ENCODE assay signal across 21 mouse cellular contexts in the genomic region with DNA sequence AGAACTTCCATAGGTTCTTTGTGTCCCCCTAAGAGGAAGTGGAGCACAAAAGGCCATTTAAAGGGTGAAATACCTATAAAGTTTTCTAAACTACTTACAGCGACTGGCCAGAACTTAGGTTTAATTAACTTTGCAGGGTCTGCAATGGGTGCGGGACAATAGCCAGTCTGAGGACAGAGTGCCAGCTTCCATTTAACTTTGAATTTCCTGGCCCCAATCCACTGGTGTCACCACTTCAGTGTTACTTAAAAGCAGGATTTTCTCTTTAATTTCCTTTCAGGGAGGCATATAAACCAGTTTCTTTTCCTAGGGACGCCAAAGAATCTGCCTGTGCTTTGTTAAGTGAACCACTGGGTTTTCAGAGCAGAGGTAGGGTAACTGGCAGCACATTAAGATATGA. TPM values are rescaled to one million over a fixed set of nuclear protein-coding genes. Genes with fewer than 3 reads are reported as not detected.
DNase-seq lines count a peak whose midpoint lies in the region; ATAC-seq and TF ChIP-seq lines count a peak whose summit lies in the region.
"Had no signal": no experiment of that assay in that cellular context is flagged by ENCODE, and none has a peak within 500 bp of the region (broad histone marks: within the 10 kb centered on the region; RNA-seq: fewer than 3 reads in every experiment).

No protein-coding gene starts in this region.

- H3K9me3 ChIP-seq in forebrain, embryonic 14.5 days (replicated peaks; ENCODE audit: control insufficient read depth, low read length), result no peaks in the 10 kb centered on the region
- no peaks in the 10 kb centered on the region for H3K9me3 ChIP-seq in forebrain, postnatal 0 days (ENCODE audit: low read length)
- H3K9me3 ChIP-seq in midbrain, embryonic 14.5 days (ENCODE audit: control insufficient read depth, low read length), result no peaks in the 10 kb centered on the region
- H3K9me3 ChIP-seq in midbrain, embryonic 15.5 days, result no peaks in the 10 kb centered on the region

- H3K4me2 ChIP-seq in forebrain, embryonic 14.5 days (ENCODE audit: low read length), result no peak overlapping the region
- H3K4me2 ChIP-seq in forebrain, postnatal 0 days (ENCODE audit: low read depth), result no peak overlapping the region
- H3K4me2 ChIP-seq in midbrain, embryonic 14.5 days (ENCODE audit: low read length), result no peak overlapping the region
- no peak overlapping the region for H3K4me2 ChIP-seq in midbrain, embryonic 15.5 days
- H3K4me2 ChIP-seq: liver, embryonic 11.5 days had no signal

- no peak overlapping the region for H3K27ac ChIP-seq in forebrain, embryonic 14.5 days (ENCODE audit: low read depth, low read length)
- no peak overlapping the region for H3K27ac ChIP-seq in forebrain, postnatal 0 days (ENCODE audit: low read depth, low read length)
- H3K27ac ChIP-seq in midbrain, embryonic 14.5 days (replicated peaks; ENCODE audit: low read depth, low read length), result no peak overlapping the region
- H3K27ac ChIP-seq in midbrain, embryonic 15.5 days, result no peak overlapping the region
- H3K27ac ChIP-seq: macrophage had no signal

- 0 out of 2 replicates have a peak, but pooled peaks have one; percentile 37 for ATAC-seq in forebrain, embryonic 14.5 days
- ATAC-seq in forebrain, postnatal 0 days, result no peak
- ATAC-seq in midbrain, embryonic 14.5 days (ENCODE audit: low FRiP score, low TSS enrichment), result no peak
- no peak for ATAC-seq in midbrain, embryonic 15.5 days (replicated peaks)
- ATAC-seq in monocyte, adult 5-6 weeks (replicated peaks; ENCODE audit: insufficient number of reproducible peaks, low FRiP score, low TSS enrichment, poor library complexity, severe bottlenecking), result no peak
- ATAC-seq: activated CD4-positive, CD25-positive, alpha-beta regulatory T cell, adult 4 months; intestine, postnatal 0 days; liver, postnatal 0 days; lung, postnatal 0 days had no signal

- peak; percentile 5 for DNase-seq in adrenal gland, postnatal 10 days
- no peak for DNase-seq in adrenal gland, adult 2 months
- DNase-seq in forebrain, embryonic 14.5 days (ENCODE audit: low spot score), result peak; percentile 62
- DNase-seq in forebrain, postnatal 0 days, result no peak
- DNase-seq in midbrain, embryonic 14.5 days, result peak; percentile 32
- DNase-seq in c-Kit-positive CD71-positive TER-119-positive erythroid progenitor cells, embryonic 14.5 days (ENCODE audit: low spot score), result no peak
- DNase-seq: adrenal gland, postnatal 25 days; cerebellum, adult 11 months; cerebellum, postnatal 14 days; heart, postnatal 4 days; kidney, postnatal 36 days; liver, postnatal 0 days; thymus, postnatal 14 days had no signal

- no peaks in the 10 kb centered on the region for H3K36me3 ChIP-seq in forebrain, embryonic 14.5 days (ENCODE audit: control insufficient read depth, insufficient read depth, low read length)
- no peaks in the 10 kb centered on the region for H3K36me3 ChIP-seq in forebrain, postnatal 0 days (ENCODE audit: insufficient read depth)
- no peaks in the 10 kb centered on the region for H3K36me3 ChIP-seq in midbrain, embryonic 14.5 days (ENCODE audit: control insufficient read depth, insufficient read depth, low read length)
- H3K36me3 ChIP-seq in midbrain, embryonic 15.5 days (replicated peaks), result no peaks in the 10 kb centered on the region

- H3K9ac ChIP-seq in forebrain, embryonic 14.5 days (ENCODE audit: low read length), result no peak overlapping the region
- H3K9ac ChIP-seq in forebrain, postnatal 0 days, result no peak overlapping the region
- no peak overlapping the region for H3K9ac ChIP-seq in midbrain, embryonic 14.5 days (replicated peaks; ENCODE audit: low read length)
- no peak overlapping the region for H3K9ac ChIP-seq in midbrain, embryonic 15.5 days
- H3K9ac ChIP-seq: liver, postnatal 0 days had no signal

- H3K4me3 ChIP-seq in forebrain, embryonic 14.5 days (ENCODE audit: low read depth, low read length), result no peak overlapping the region
- H3K4me3 ChIP-seq in forebrain, postnatal 0 days (ENCODE audit: low read depth, low read length), result no peak overlapping the region
- no peak overlapping the region for H3K4me3 ChIP-seq in midbrain, embryonic 14.5 days (replicated peaks; ENCODE audit: low read depth, low read length)
- no peak overlapping the region for H3K4me3 ChIP-seq in midbrain, embryonic 15.5 days
- H3K4me3 ChIP-seq: myocyte had no signal

- no peaks in the 10 kb centered on the region for H3K27me3 ChIP-seq in forebrain, embryonic 14.5 days (replicated peaks; ENCODE audit: control insufficient read depth, insufficient read depth, low read length)
- no peaks in the 10 kb centered on the region for H3K27me3 ChIP-seq in forebrain, postnatal 0 days (ENCODE audit: insufficient read depth, low read length)
- no peaks in the 10 kb centered on the region for H3K27me3 ChIP-seq in midbrain, embryonic 14.5 days (ENCODE audit: control insufficient read depth, insufficient read depth, low read length)
- H3K27me3 ChIP-seq in midbrain, embryonic 15.5 days (replicated peaks), result no peaks in the 10 kb centered on the region

- peaks cover 12% of the 10 kb centered on the region for H3K4me1 ChIP-seq in forebrain, embryonic 14.5 days (ENCODE audit: control insufficient read depth, insufficient read depth, low read length)
- no peaks in the 10 kb centered on the region for H3K4me1 ChIP-seq in forebrain, postnatal 0 days (ENCODE audit: insufficient read depth)
- peaks cover 5% of the 10 kb centered on the region; the same call in 1 of the 2 replicates for H3K4me1 ChIP-seq in midbrain, embryonic 14.5 days (ENCODE audit: control insufficient read depth, insufficient read depth, low read length)
- peaks cover 10% of the 10 kb centered on the region; the same call in 1 of the 2 replicates for H3K4me1 ChIP-seq in midbrain, embryonic 15.5 days

- WGBS in forebrain, embryonic 14.5 days, result 2% methylated on average over 3 of the region's 3 CpGs
- WGBS in forebrain, postnatal 0 days, result 10% methylated on average over 3 of the region's 3 CpGs
- WGBS in midbrain, embryonic 14.5 days, result 10% methylated on average over 3 of the region's 3 CpGs
- WGBS in midbrain, embryonic 15.5 days, result 16% methylated on average over 3 of the region's 3 CpGs

- TF ChIP-seq CTCF in forebrain, postnatal 0 days (IDR thresholded peaks at IDR 0.05; ENCODE audit: low read depth), result no peak

RNA-seq across cellular contexts. Expression of a gene that starts 27.3 kb away (rescaled TPM):
- total RNA-seq in adrenal gland, postnatal 10 days (2021), result 1 to 10 TPM; 5.2 to 6.7 TPM
- 1 to 10 TPM; 7.3 to 9.2 TPM for total RNA-seq in adrenal gland, adult 2 months (2021)
- 0.28 and 0.29 TPM in 2 replicates for polyA plus RNA-seq in adrenal gland, adult 2 months (2012; rRNA removed)
- 62.5 and 64.3 TPM in 2 replicates for polyA plus RNA-seq in forebrain, embryonic 14.5 days (2014; fragmentation: Nextera tagmentation; extraction: Ambion mirVana)
- 38.9 and 43.7 TPM in 2 replicates for total RNA-seq in forebrain, postnatal 0 days (2014; rRNA removed)
- 38.4 and 38.6 TPM in 2 replicates for polyA plus RNA-seq in forebrain, postnatal 0 days (2015; fragmentation: Nextera tagmentation; extraction: Ambion mirVana)
- polyA plus RNA-seq in midbrain, embryonic 14.5 days (2014; fragmentation: Nextera tagmentation; extraction: Ambion mirVana), result 39.5 and 62.5 TPM in 2 replicates
- polyA plus RNA-seq in midbrain, embryonic 15.5 days (2015; fragmentation: Nextera tagmentation; extraction: Ambion mirVana), result 43.6 and 45.8 TPM in 2 replicates
- 0.29 TPM in 1 of 3 replicates, not detected in the others for total RNA-seq in monocyte, adult 5-6 weeks (2017)

Comparison
In these comparisons a context has a peak if more than half of its experiments do, and no peak if none do; other contexts are left out.
1. DNase-seq: peak in adrenal gland, postnatal 10 days (single experiment), forebrain, embryonic 14.5 days (single experiment) and midbrain, embryonic 14.5 days (single experiment); none in adrenal gland, adult 2 months (single experiment), forebrain, postnatal 0 days (single experiment) and c-Kit-positive CD71-positive TER-119-positive erythroid progenitor cells, embryonic 14.5 days (single experiment).
2. RNA of a gene that starts 27.3 kb away (polyA plus RNA-seq): 62.5 to 64.3 TPM in forebrain, embryonic 14.5 days, 39.5 to 62.5 TPM in midbrain, embryonic 14.5 days, 43.6 to 45.8 TPM in midbrain, embryonic 15.5 days and 38.4 to 38.6 TPM in forebrain, postnatal 0 days; 0.28 to 0.29 TPM in adrenal gland, adult 2 months; every median in the first group is over 10 times any median in the second.